In the genomic region with DNA sequence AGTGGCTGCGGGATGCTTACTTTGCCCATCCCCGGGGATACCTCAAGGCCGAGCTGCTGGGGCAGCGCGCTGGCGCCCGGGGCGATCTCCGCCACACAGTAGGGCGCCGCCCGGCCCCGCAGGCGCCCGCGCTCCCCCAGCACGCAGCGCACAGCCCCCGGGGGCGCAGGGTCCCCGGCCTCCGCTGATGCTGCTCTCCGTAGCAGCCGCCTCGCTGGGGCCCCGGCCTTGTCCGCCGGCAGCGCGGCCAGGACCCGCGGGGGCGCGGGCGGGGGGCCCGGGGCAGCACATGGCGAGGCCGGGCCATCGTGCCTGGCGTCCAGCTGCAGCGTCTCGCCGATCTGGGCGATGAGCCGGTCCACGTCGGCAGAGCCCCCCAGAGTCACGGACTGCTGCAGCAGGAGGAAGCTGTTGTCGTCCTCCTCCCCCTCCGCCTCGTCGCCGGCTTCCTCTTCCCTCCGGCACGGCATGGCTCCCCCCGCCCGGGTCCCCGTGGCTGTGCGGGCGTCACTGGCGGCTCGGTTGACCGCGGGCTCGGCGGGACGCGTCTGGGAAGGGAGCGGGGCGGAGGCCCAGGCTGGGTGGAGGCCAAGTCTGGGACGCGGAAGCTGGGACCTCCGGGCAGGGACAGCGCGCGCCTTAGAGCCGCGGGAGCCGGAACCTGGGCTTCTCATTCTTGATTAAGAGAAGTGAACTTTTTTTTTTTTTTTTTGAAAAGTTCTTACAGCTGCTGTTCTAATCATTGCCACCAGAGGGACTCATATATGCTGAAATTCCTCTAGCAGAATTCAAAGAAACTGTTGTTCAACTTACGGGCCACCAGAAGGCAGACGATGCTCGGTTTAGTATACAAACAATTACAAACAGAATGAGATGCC, we compare ENCODE assay signal across 8 mouse cellular contexts. TPM values are rescaled to one million over a fixed set of nuclear protein-coding genes. Genes with fewer than 3 reads are reported as not detected.
DNase-seq lines count a peak whose midpoint lies in the region; ATAC-seq lines count a peak whose summit lies in the region.

A gene (minus strand): TSS at position 633 of the 878 bp plus-strand sequence.

- no peak for ATAC-seq in cerebellum, adult (ENCODE audit: insufficient number of reproducible peaks, low FRiP score, low TSS enrichment)
- ATAC-seq in common myeloid progenitor, adult 5-6 weeks (replicated peaks; ENCODE audit: low read depth, poor library complexity, severe bottlenecking) = peak; percentile 83
- ATAC-seq in intestine, embryonic 15.5 days = peak; percentile 91
- peak; percentile 71 for ATAC-seq in limb, embryonic 11.5 days (ENCODE audit: insufficient number of reproducible peaks, low FRiP score, low TSS enrichment, low read depth)
- ATAC-seq in midbrain, embryonic 12.5 days (ENCODE audit: low FRiP score, low read depth) = peak; percentile 78

- peak within 1 kb of the TSS; percentile 89 for H3K27ac ChIP-seq in intestine, embryonic 15.5 days
- peak within 1 kb of the TSS; percentile 95 for H3K27ac ChIP-seq in limb, embryonic 11.5 days (replicated peaks; ENCODE audit: low read depth, low read length)
- peak within 1 kb of the TSS; percentile 93 for H3K27ac ChIP-seq in midbrain, embryonic 12.5 days (replicated peaks)

- intact Hi-C loops in gastrocnemius, postnatal 36 days (cut with DNase I) = no loop called here

- no peaks in the 10 kb centered on the region for H3K36me3 ChIP-seq in intestine, embryonic 15.5 days
- H3K36me3 ChIP-seq in limb, embryonic 11.5 days (ENCODE audit: control insufficient read depth, insufficient read depth, low read length) = no peaks in the 10 kb centered on the region
- no peaks in the 10 kb centered on the region for H3K36me3 ChIP-seq in midbrain, embryonic 12.5 days

- H3K9ac ChIP-seq in intestine, embryonic 15.5 days = peak within 1 kb of the TSS; percentile 64
- peak within 1 kb of the TSS; percentile 88 for H3K9ac ChIP-seq in limb, embryonic 11.5 days (ENCODE audit: low read length)
- peak within 1 kb of the TSS; percentile 93 for H3K9ac ChIP-seq in midbrain, embryonic 12.5 days (replicated peaks)

- no peaks in the 10 kb centered on the region for H3K4me1 ChIP-seq in intestine, embryonic 15.5 days (replicated peaks)
- no peaks in the 10 kb centered on the region for H3K4me1 ChIP-seq in limb, embryonic 11.5 days (ENCODE audit: control insufficient read depth, insufficient read depth, low read length)
- H3K4me1 ChIP-seq in midbrain, embryonic 12.5 days = peaks cover 5% of the 10 kb centered on the region; the same call in 1 of the 2 replicates

- WGBS in intestine, embryonic 15.5 days = 13% methylated on average over 66 of the region's 82 CpGs
- WGBS in limb, embryonic 11.5 days = 15% methylated on average over 64 of the region's 82 CpGs
- 13% methylated on average over 77 of the region's 82 CpGs for WGBS in midbrain, embryonic 12.5 days

- peak; percentile 3 for DNase-seq in cerebellum, adult 11 months
- peak; percentile 31 to 56 for DNase-seq in gastrocnemius, postnatal 36 days
- peak; percentile 72 for DNase-seq in limb, embryonic 11.5 days (ENCODE audit: low spot score)
- peak; percentile 2 for DNase-seq in spleen, postnatal 36 days (ENCODE audit: low spot score in 2 of 2)

- no peaks in the 10 kb centered on the region for H3K9me3 ChIP-seq in intestine, embryonic 15.5 days
- peaks cover 2% of the 10 kb centered on the region; the same call in 1 of the 2 replicates for H3K9me3 ChIP-seq in limb, embryonic 11.5 days (ENCODE audit: control insufficient read depth, low read length)
- peaks cover 14% of the 10 kb centered on the region; the same call in 1 of the 2 replicates for H3K9me3 ChIP-seq in midbrain, embryonic 12.5 days

- H3K4me2 ChIP-seq in intestine, embryonic 15.5 days (replicated peaks) = peak within 1 kb of the TSS; percentile 68
- H3K4me2 ChIP-seq in limb, embryonic 11.5 days (ENCODE audit: low read depth, severe bottlenecking) = peak within 1 kb of the TSS; percentile 46
- peak within 1 kb of the TSS; percentile 54 for H3K4me2 ChIP-seq in midbrain, embryonic 12.5 days (replicated peaks)

- no peaks in the 10 kb centered on the region for H3K27me3 ChIP-seq in intestine, embryonic 15.5 days (replicated peaks)
- H3K27me3 ChIP-seq in limb, embryonic 11.5 days (ENCODE audit: control insufficient read depth, insufficient read depth, low read length) = no peaks in the 10 kb centered on the region
- no peaks in the 10 kb centered on the region for H3K27me3 ChIP-seq in midbrain, embryonic 12.5 days

- peak within 1 kb of the TSS; percentile 59 for H3K4me3 ChIP-seq in intestine, embryonic 15.5 days (replicated peaks)
- H3K4me3 ChIP-seq in limb, embryonic 11.5 days (ENCODE audit: low read depth, low read length) = peak within 1 kb of the TSS; percentile 55
- peak within 1 kb of the TSS; percentile 71 for H3K4me3 ChIP-seq in midbrain, embryonic 12.5 days

RNA-seq across cellular contexts. Expression of the gene that starts here (rescaled TPM):
- total RNA-seq in common myeloid progenitor, adult 5-6 weeks (2017) = 4.5 and 6.1 TPM in 2 replicates
- under 1 TPM; 0.43 to 0.54 TPM for total RNA-seq in gastrocnemius, postnatal 36 days (2021)
- polyA plus RNA-seq in intestine, embryonic 15.5 days (2015; fragmentation: Nextera tagmentation; extraction: Ambion mirVana) = 18.1 and 21.4 TPM in 2 replicates
- polyA plus RNA-seq in limb, embryonic 11.5 days (2014; fragmentation: Nextera tagmentation; extraction: Ambion mirVana) = 53.6 and 54.6 TPM in 2 replicates
- polyA plus RNA-seq in midbrain, embryonic 12.5 days (2016; fragmentation: Nextera tagmentation; extraction: Ambion mirVana) = 67.3 and 74.3 TPM in 2 replicates

Comparison
In these comparisons a context has a peak if more than half of its experiments do, and no peak if none do; other contexts are left out.
1. Peak in DNase-seq in gastrocnemius, postnatal 36 days; RNA of the gene not detected or under 1 TPM.
2. DNase-seq: peak in every context shown above with its lines; median percentile 72 in limb, embryonic 11.5 days; 44 in gastrocnemius, postnatal 36 days; 3 in cerebellum, adult 11 months; 2 in spleen, postnatal 36 days.